Mouse (Mus musculus) liver, postnatal 0 days (tissue): Measurements from ENCODE around the gene Ccdc171.

ENCODE experiments used
- CTCF ChIP-seq: sonication (generic); IDR thresholded peaks from 2 replicates; pipeline ENCODE4 v1.5.1; 2016; ENCODE audit warnings: antibody characterized with exemption, low read depth
- EP300 ChIP-seq: IDR thresholded peaks from 2 replicates; pipeline ENCODE4 v1.6.1; 2016; ENCODE audit warnings: antibody characterized with exemption, low read depth, mild to moderate bottlenecking

GRCm38 (mm10) chr4:83797976-83798375, 272.6 kb downstream of the Ccdc171 start:
- TF ChIP-seq CTCF: no peak
- no peak for TF ChIP-seq EP300
